Mouse (Mus musculus) forebrain, embryonic 13.5 days (tissue): ENCODE results near the gene Rad51b. TPM values are rescaled to one million over a fixed set of nuclear protein-coding genes. Genes with fewer than 3 reads are reported as not detected.

Experiments
- ATAC-seq: fragments of 200-750 bp; cut with Nextera tagmentation; 2 replicates; pipeline ENCODE4 v1.8.0; 2017
- H3K27ac ChIP-seq: fragments of 300-500 bp; sonication (generic); 2 replicates; pipeline ENCODE4 v1.5.1; 2015; ENCODE audit warnings: inconsistent platforms, mild to moderate bottlenecking, moderate library complexity
- H3K27me3 ChIP-seq: fragments of 300-500 bp; sonication (generic); 2 replicates; pipeline ENCODE4 v1.6.1; 2015; ENCODE audit warnings: mild to moderate bottlenecking, inconsistent platforms
- H3K36me3 ChIP-seq: fragments of 300-500 bp; sonication (generic); 2 replicates; pipeline ENCODE4 v1.6.1; 2015; ENCODE audit warnings: mild to moderate bottlenecking, inconsistent platforms; ENCODE audit not compliant: poor library complexity, severe bottlenecking
- H3K4me1 ChIP-seq: fragments of 300-500 bp; sonication (generic); 2 replicates; pipeline ENCODE4 v1.6.1; 2015; ENCODE audit warnings: inconsistent platforms
- H3K4me2 ChIP-seq: fragments of 300-500 bp; sonication (generic); 2 replicates; pipeline ENCODE4 v1.6.1; 2015; ENCODE audit warnings: inconsistent platforms, mild to moderate bottlenecking, moderate library complexity
- H3K4me3 ChIP-seq: fragments of 300-500 bp; sonication (generic); 2 replicates; pipeline ENCODE4 v1.5.1; 2015; ENCODE audit warnings: mild to moderate bottlenecking, inconsistent platforms
- H3K9ac ChIP-seq: fragments of 300-500 bp; sonication (generic); 2 replicates; pipeline ENCODE4 v1.6.1; 2015; ENCODE audit warnings: mild to moderate bottlenecking, inconsistent platforms
- H3K9me3 ChIP-seq: fragments of 300-500 bp; sonication (generic); replicated peaks from 2 replicates; pipeline ENCODE4 v1.6.1; 2016; ENCODE audit warnings: inconsistent platforms
- WGBS: fragments of 180-500 bp; shearing (Covaris S2); methylation state at CpG from one replicate; pipeline ENCODE4 v1.1.7; 2015; 5-methylcytosine and 5-hydroxymethylcytosine counted together
- polyA plus RNA-seq: library from polyadenylated mRNA; unstranded; fragments of >200 nt; fragmentation: Nextera tagmentation; extraction: Ambion mirVana; gene quantifications from 2 replicates; pipeline ENCODE4 v1.2.1, GENCODE M21; 2015

The Rad51b gene
- polyA plus RNA-seq, 1 experiment from 2014 or later = 5.7 TPM

DNA sequence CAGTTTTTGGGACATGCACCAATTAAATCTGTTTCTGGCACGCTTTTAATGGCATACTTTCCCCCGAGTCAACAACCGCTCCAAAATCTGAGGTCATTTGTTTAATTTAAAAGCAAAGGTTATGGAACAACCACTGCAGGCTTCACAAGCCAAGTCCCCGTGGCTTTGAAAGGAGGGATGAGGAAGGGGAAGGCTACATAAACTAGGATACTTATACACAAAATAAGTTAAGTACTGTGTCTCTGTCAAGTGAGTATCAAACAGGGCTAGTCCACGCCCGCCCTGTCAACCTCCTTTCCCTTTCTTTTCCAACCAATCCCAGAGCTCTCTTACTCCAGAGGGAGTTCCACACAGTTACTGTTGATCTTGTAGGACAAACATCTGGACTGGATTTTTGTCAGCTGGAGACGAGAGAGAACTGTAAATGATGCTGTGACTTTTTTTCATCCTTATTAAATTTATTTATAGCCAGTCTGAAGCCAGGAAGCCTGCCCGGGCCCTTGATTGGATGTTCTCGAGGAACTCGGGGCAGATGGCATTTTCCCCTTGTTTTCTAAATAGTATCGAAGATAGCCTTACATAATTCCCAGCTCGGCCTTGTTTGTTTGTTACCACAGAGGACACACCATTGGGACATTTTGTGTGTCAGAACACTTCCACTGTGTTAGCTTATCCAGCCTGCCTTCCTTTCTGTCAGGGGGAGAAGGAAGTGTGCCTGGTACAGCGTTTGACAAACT is 378.5 kb downstream of the Rad51b start:
- Histone ChIP-seq H3K4me1 (peaks cover 22% of the 10 kb centered on the region), H3K9ac (no peak overlapping the region), H3K27ac (no peak overlapping the region), H3K4me3 (no peak overlapping the region), H3K27me3 (no peaks in the 10 kb centered on the region), H3K4me2 (no peak overlapping the region), H3K9me3 (no peaks in the 10 kb centered on the region), H3K36me3 (no peaks in the 10 kb centered on the region)
- WGBS = 73% methylated on average over 13 of the region's 13 CpGs
- no peak for ATAC-seq

DNA sequence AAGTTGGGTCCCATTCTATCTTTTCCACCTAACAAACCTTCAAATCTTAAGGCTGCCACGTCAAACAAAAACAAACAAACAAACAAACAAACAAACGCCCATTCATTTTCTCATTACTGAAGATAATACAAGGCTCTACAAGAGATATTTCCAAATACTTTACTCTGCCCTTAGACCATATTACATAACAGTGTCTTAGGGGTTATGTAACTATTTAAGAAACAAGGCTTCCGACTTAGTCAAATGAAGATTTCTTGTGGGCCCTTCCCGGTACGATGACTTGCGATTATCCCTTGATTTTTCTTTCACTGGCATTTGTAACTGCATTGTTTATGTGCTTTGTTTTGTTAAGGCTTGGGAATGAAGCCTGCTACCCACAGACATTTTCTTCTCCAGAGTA is 379.2 kb downstream of the Rad51b start:
- no peak overlapping the region for H3K27ac ChIP-seq
- no peaks in the 10 kb centered on the region for H3K27me3 ChIP-seq
- H3K36me3 ChIP-seq = no peaks in the 10 kb centered on the region
- no peaks in the 10 kb centered on the region for H3K9me3 ChIP-seq
- ATAC-seq = no peak
- no peak overlapping the region for H3K4me2 ChIP-seq
- H3K4me3 ChIP-seq = no peak overlapping the region
- H3K4me1 ChIP-seq = peaks cover 29% of the 10 kb centered on the region
- 94% methylated on average over 6 of the region's 6 CpGs for WGBS
- H3K9ac ChIP-seq = no peak overlapping the region

DNA sequence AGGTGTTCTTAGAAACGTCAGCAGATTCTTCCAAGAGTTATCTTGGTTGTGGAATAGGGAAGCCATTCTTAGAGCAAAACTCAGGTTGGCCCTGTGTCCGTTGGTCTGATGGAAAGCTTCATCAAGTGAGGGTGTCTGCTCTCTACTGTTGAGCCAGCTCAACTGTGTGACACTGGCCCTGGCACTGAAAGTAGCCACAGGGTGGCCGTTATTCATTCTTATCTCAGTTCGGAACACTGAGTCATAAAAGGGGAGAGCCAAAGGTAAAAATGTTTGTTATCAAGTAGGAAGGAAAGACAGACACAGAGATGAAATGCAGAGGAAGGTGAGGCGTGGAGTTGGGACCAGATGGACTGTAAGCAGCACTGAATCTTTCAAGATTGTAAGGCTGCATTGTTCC is 379.8 kb downstream of the Rad51b start:
- H3K27ac ChIP-seq = no peak overlapping the region
- H3K9ac ChIP-seq = no peak overlapping the region
- H3K36me3 ChIP-seq = no peaks in the 10 kb centered on the region
- H3K4me3 ChIP-seq = no peak overlapping the region
- no peak overlapping the region for H3K4me2 ChIP-seq
- no peaks in the 10 kb centered on the region for H3K27me3 ChIP-seq
- H3K4me1 ChIP-seq = peaks cover 33% of the 10 kb centered on the region
- ATAC-seq = no peak
- WGBS = 86% methylated on average over 5 of the region's 5 CpGs
- no peaks in the 10 kb centered on the region for H3K9me3 ChIP-seq

DNA sequence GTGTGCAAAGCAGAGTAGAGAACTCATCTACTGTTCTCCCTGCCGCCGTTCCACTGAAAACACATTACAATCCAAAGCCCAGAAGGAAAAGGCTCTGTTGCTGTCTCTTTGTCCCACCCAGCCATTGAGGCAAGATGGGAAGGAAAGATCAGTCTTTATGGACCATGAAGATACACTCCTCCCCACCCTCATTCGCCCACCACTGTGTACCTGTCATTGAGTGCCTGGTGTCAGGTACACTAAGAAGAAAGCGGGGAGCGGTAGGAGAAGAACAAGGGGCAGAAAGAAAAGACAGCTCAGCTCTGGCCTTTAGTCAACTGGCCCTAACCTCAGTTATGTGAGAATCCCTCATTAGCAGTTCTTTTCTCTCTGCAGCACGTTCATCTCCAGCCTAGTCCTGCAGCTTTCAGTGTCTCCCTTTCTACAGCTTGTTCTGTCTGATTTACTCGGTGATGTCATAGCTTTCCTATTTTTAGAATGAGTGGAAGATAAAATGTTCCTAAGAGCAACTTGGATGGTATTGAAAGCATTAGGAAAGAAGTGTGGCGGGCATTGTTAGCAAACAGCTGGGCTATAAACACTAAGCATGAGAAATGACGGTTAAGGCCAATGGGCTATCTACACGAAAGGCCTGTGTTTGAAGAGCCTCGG is 382.3 kb downstream of the Rad51b start:
- ATAC-seq = no peak
- Histone ChIP-seq H3K4me3 (no peak overlapping the region), H3K36me3 (no peaks in the 10 kb centered on the region), H3K27ac (peak overlapping the region; percentile 71), H3K9ac (no peak overlapping the region), H3K27me3 (no peaks in the 10 kb centered on the region), H3K9me3 (no peaks in the 10 kb centered on the region), H3K4me2 (no peak overlapping the region), H3K4me1 (peaks cover 39% of the 10 kb centered on the region)
- 71% methylated on average over 11 of the region's 11 CpGs for WGBS

DNA sequence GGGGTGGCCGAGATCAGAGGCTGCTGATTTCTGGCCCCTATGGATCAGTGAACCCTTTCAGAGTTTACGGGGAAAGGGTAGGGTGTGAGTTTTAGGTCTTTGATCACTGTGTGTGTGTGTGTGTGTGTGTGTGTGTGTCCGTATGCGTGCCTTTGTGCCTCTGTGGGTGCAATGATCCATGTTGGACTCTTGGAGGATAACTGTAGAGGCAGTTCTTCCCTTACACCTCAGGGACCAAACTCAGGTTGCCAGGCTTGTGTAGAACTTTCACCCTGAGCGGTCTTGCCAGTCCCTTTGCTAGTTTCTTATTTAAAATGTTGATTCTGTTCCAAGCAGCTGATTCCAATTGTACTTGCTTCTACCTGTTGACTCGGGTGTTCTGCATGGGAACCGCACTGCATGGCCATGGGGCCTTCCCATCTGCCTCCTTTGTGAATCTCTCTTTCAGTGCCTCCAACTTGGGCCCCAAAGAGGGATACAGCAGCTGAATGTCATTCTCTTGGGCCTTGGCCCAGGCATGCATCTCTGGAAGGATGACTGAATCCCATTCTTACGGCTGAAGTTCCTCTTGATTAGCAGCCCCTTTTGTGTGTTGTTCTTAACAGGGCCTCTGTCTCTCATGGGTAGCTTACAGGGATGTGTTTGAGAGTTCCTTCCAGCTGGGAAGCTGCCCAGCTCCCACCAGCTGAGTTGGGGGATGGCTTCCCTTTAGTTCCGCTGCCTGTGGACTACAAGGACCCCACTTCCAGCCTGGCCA is 383.0 kb downstream of the Rad51b start:
- H3K4me1 ChIP-seq = peaks cover 35% of the 10 kb centered on the region
- no peaks in the 10 kb centered on the region for H3K27me3 ChIP-seq
- no peak overlapping the region for H3K4me2 ChIP-seq
- peak overlapping the region; percentile 71 for H3K27ac ChIP-seq
- H3K9ac ChIP-seq = no peak overlapping the region
- ATAC-seq = peak; percentile 84
- H3K4me3 ChIP-seq = no peak overlapping the region
- WGBS = 61% methylated on average over 9 of the region's 9 CpGs
- no peaks in the 10 kb centered on the region for H3K9me3 ChIP-seq
- H3K36me3 ChIP-seq = no peaks in the 10 kb centered on the region

DNA sequence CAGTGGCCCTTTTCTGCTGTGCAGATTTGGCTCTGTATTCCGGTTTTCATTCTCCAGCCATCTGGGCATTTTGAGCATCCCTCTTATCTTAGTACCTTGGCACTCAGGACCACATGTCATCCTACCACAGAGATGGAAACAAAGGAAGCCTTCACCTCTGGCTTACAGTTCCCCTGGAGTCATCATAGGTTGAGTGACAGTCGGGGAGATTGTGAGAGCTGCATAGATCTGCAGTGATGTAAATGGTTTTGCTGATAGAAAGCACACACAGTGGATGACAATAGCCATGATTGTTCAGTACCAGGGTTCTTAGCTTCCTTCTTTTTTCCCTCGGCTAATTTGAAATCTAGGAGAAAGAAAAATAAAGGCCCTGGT is 383.6 kb downstream of the Rad51b start:
- peaks cover 33% of the 10 kb centered on the region for H3K4me1 ChIP-seq
- no peaks in the 10 kb centered on the region for H3K9me3 ChIP-seq
- 35% methylated on average over 3 of the region's 3 CpGs for WGBS
- H3K36me3 ChIP-seq = no peaks in the 10 kb centered on the region
- H3K27ac ChIP-seq = peak overlapping the region; percentile 71
- H3K4me3 ChIP-seq = no peak overlapping the region
- no peak overlapping the region for H3K4me2 ChIP-seq
- no peaks in the 10 kb centered on the region for H3K27me3 ChIP-seq
- no peak; the same call in 1 of the 2 replicates for ATAC-seq
- no peak overlapping the region for H3K9ac ChIP-seq

DNA sequence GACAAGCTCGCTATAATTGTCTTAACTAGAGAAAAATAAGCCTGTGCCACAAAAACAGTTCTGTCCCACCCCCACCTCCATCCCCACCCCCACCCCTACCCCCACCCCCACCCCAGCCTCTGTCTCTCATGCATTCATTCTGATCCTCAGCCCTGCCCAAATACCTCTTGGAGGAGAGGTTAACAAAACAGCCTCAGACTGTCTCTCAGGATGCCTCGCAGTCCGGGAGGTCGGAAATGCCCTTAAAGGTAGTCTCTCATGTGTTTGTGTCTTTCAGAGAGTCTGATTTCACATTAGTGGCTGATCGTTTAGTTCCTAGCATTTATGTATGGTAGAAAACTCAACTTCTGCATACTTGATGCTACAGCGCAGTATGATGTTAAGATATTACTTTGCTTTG is 384.5 kb downstream of the Rad51b start:
- 78% methylated on average over 6 of the region's 6 CpGs for WGBS
- H3K27ac ChIP-seq = 0 out of 2 replicates have a peak overlapping the region, but pooled peaks have one; percentile 71
- H3K4me1 ChIP-seq = peaks cover 35% of the 10 kb centered on the region
- no peak overlapping the region for H3K4me2 ChIP-seq
- no peaks in the 10 kb centered on the region for H3K36me3 ChIP-seq
- H3K9ac ChIP-seq = no peak overlapping the region
- no peak for ATAC-seq
- H3K9me3 ChIP-seq = no peaks in the 10 kb centered on the region
- H3K4me3 ChIP-seq = no peak overlapping the region
- no peaks in the 10 kb centered on the region for H3K27me3 ChIP-seq

DNA sequence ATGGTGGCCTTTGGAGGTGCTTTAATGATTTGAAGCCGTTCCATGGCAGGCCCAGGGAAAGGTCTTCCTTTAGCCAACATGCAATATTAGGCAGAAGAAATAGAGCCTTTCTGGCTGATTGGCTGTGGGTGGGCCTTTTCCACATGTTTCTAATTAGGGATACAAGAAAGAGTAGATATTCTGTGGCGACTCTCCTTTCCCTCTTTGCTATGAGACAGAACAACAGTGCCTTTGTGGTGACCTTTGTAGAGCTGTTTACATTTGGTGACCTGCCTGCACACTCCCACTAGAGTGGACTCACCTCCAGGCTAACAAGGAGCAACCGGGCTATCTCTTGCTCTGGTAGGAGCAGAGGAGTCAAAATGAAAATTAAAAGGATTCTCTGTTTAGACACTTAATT is 386.3 kb downstream of the Rad51b start:
- no peak overlapping the region for H3K27ac ChIP-seq
- no peaks in the 10 kb centered on the region for H3K36me3 ChIP-seq
- 61% methylated on average over 3 of the region's 3 CpGs for WGBS
- H3K4me2 ChIP-seq = no peak overlapping the region
- H3K9ac ChIP-seq = no peak overlapping the region
- no peaks in the 10 kb centered on the region for H3K9me3 ChIP-seq
- no peaks in the 10 kb centered on the region for H3K27me3 ChIP-seq
- no peak for ATAC-seq
- peaks cover 43% of the 10 kb centered on the region for H3K4me1 ChIP-seq
- no peak overlapping the region for H3K4me3 ChIP-seq

DNA sequence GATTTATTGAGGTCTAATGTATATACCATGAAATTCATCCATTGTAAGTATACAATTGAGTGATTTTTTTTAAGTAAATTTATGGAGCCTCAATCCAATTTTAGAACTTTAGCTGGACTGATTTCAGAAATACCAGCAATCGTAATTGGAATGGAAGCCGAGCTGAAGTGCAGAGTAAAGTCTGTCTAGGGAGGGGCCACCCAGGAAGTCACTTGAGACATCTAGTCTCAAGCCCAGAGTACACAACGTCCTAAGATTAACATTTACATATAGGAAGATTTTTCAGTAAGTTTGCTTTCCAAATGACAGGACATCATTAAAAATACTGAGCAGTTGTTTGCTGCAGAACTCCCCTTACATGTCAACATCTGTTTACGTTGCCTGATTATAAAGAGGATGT is 386.7 kb downstream of the Rad51b start:
- H3K27me3 ChIP-seq = no peaks in the 10 kb centered on the region
- 81% methylated on average over 4 of the region's 4 CpGs for WGBS
- ATAC-seq = no peak

DNA sequence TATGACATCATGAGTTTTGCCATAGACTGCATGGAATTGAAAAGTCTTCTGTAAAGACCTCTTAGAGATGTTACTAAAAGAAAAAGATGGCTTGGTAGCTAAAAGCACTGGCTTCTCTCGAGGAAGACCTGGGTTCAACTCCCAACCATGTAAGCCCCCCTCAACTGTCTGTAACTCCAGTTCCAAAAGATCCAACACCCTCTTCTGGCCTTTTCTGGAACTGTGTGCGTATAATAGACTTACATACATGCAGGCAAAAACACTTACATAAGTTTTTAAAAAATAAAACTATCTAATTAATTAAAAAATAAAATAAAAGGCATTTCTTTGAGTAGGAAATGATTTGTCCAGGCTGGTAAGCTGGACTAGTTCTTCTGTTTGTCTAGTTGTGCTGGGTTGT is 387.3 kb downstream of the Rad51b start:
- Histone ChIP-seq H3K4me3 (no peak overlapping the region), H3K4me1 (peaks cover 40% of the 10 kb centered on the region), H3K36me3 (no peaks in the 10 kb centered on the region), H3K27me3 (no peaks in the 10 kb centered on the region), H3K9me3 (no peaks in the 10 kb centered on the region), H3K4me2 (no peak overlapping the region), H3K9ac (no peak overlapping the region), H3K27ac (no peak overlapping the region)
- WGBS = 92% methylated on average over 2 of the region's 2 CpGs
- no peak for ATAC-seq

More for the DNA sequence above, 386.7 kb downstream of the Rad51b start:
- H3K4me3 ChIP-seq = no peak overlapping the region
- H3K9me3 ChIP-seq = no peaks in the 10 kb centered on the region
- no peak overlapping the region for H3K27ac ChIP-seq
- H3K9ac ChIP-seq = no peak overlapping the region
- peaks cover 43% of the 10 kb centered on the region for H3K4me1 ChIP-seq
- no peak overlapping the region for H3K4me2 ChIP-seq
- no peaks in the 10 kb centered on the region for H3K36me3 ChIP-seq

DNA sequence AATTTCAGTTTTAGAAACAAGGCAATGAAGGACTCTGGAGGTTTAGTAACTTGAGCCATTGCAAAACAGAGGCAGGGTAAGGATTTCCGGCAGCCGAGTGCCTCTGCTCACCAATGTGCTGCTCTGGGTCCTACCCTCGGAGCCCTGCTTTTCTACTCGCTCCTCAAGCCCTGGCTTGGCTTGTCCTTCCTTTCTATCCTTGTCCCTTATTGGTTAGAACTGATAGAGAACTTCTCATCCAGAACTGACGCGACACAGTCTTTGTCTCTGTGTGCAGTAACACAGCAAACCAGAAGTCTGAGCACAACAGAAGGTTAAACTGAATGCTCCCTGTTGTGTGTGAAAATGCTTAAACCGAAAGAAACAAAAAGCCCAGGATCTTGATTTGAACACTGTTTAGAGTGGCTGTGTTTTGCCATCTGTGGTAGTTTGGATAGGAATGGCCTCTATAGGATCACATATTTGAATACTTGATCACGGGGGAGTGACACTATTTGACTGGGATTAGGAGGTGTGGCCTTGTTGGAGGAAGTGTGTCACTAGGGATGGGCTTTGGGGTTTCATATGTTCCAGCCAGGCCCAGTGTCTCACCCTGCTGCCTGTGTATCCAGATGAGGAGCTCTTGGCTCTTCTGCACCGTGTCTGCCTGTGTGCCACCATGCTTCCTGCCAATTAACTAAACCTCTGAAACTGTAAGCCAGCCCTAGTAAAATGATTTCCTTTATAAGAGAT is 389.7 kb downstream of the Rad51b start:
- WGBS = 47% methylated on average over 9 of the region's 9 CpGs
- no peaks in the 10 kb centered on the region for H3K27me3 ChIP-seq
- ATAC-seq = 0 out of 2 replicates have a peak, but pooled peaks have one; percentile 24

More for the DNA sequence above, 389.7 kb downstream of the Rad51b start:
- H3K36me3 ChIP-seq = no peaks in the 10 kb centered on the region
- H3K4me1 ChIP-seq = peaks cover 16% of the 10 kb centered on the region
- no peak overlapping the region for H3K4me3 ChIP-seq
- no peak overlapping the region for H3K9ac ChIP-seq
- H3K9me3 ChIP-seq = no peaks in the 10 kb centered on the region
- no peak overlapping the region for H3K27ac ChIP-seq
- no peak overlapping the region for H3K4me2 ChIP-seq
